Mouse (Mus musculus) thymus, postnatal 0 days (tissue): ENCODE measurements around the gene Parp2. TPM values are rescaled to one million over a fixed set of nuclear protein-coding genes. Genes with fewer than 3 reads are reported as not detected.
"Not testable (repeated sequence)": the region's sequence is repeated elsewhere in the genome, so short reads cannot be mapped to it uniquely, and the experiment has no call there.

Experiments used
- DNase-seq: peaks from one replicate; pipeline ENCODE4 v3.0.0-alpha.2; 2015; ENCODE audit warnings: low spot score
- polyA plus RNA-seq: library from polyadenylated mRNA; unstranded; fragments of >200 nt; fragmentation: Nextera tagmentation; extraction: Ambion mirVana; gene quantifications from 2 replicates; pipeline ENCODE4 v1.2.1, GENCODE M21; 2015

Parp2 gene
- polyA plus RNA-seq, result 54.8 and 58.9 TPM in 2 replicates

DNA sequence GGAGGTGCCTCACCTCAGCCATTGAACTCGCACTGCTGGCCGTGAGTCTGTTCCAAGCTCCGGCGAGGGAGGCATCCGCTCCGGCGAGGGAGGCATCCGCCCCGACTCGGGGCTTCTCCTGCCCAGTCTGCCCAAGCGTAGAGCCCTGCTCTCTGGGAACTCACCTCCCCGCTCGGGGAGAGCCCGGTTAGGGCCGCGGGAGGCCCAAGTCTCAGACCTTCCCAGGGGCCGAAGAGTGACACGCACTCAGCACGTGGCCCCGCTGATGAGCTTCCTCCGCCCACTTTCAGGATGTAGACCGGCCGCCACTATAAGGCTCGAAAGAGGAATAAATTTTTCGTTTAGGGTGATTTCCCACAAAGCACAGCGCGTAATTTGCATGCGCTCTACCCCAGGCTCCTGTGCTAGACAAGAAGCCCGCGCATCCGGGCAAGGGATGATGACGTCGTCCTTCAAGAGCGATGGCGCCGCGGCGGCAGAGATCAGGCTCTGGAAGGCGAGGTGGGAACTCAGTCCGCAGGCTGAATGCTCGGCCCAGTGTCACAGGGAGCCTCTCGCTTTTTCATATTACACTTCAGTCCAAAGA lies at the start of gene Parp2, which contains the start of gene Ccnb1ip1:
Parp2 (plus strand) TSS at position 355 of the 586 bp plus-strand sequence.
Ccnb1ip1 (minus strand) TSS at position 246 of the 586 bp plus-strand sequence.
- peak; percentile 98 for DNase-seq

DNA sequence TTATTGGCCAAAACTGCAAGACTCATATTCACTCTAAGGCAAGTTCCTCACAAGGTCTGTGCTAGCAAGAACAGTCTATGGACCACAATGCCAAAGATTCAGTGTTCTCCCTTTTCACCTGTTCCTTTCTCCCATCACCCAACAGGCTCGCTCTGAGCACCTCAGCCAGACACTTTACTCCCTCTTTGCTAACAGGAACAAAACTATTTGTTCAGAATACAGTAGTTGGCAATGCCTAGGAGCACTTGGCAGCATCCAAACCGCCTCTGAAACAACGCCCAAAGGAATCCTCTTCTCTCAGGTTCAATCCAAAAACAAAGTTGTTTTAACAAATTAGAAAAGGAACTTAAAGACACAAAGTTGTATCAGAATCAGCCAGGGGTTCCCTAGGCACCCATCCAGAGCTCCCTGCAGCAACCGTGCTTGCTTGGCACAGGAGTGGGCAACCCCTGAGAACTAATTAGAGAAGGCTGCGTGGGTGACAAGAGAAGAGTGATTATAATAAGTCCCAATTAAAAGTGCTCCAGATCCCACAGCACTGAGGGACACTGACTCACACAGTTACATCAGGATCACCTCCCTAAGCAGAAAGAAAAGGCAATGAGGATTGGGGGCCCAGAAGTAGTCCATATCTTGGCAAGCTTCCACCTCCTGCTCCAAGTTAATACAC lies 49.1 kb upstream of the Parp2 start:
- no peak for DNase-seq

DNA sequence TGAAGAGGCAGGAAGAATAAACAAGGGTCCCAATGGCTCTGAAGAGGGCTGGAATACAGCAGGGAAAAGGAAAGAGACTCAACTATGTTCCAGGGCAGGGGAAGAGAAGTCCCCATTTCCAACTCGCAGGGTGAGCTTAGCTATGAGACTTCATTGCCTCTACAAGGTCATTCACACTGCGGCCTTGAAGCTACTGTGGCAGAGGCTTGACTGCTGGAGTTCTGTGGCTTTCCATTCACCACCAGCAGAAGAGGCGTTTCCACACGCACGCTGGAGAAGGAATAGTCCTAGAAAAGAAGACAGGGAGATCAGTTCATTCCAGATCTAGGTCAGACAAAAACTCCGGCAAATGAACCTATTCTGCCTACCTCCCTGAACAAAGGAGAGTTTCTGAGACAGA lies 41.9 kb upstream of the Parp2 start:
- no peak for DNase-seq

- no peak for DNase-seq
Observed at GRCm38 (mm10) chr14:50771342-50771741, 36.3 kb upstream of the Parp2 start.

GRCm38 (mm10) chr14:50782166-50782565 lies 25.5 kb upstream of the Parp2 start:
- DNase-seq, result no peak

DNA sequence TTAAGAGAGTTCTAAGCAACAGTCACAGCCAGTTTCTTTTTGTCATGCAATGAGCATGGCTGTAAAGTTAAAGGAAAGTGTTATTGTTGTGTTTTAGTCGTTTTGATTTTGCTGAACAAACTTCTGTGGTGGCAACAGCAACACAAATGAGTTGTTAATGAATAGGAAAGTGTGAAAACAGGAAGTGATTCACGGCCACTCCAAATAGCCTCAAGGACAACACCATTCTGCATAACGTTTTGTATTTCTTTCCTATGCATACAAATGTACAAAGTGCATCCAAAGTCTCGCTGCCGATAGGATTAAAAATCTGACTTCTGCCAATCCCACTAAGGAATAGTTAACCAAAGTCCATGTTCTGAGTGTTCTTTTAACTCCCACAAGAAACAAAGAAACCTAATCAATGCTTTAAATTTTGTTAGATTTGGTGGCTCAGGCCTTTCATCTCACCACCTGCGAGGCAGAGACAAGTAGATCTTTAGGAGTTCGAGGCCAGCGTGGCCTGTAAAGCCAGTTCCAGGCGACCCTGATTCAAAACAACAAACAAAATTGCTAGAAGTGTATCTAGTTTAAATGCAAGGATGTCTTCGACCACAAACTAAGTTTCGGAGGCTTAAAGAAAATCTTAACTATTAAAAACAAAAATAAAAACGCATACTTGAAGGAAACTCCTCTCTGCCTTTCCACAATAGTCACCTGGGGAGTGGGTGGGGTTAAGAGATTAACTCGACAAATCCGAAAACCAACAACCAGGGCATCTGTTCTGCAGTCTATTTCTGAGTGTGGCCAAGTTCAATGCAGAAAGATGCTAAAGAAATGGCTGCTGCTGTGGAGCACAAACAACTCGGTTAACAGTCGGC lies 23.0 kb upstream of the Parp2 start:
- no peak for DNase-seq

- DNase-seq, result peak; percentile 95
Observed at GRCm38 (mm10) chr14:50785251-50785637, 22.4 kb upstream of the Parp2 start, which contains the start of gene Ttc5. Gene Ttc5 (minus strand): TSS chr14:50785519.

- no peak for DNase-seq
Observed at GRCm38 (mm10) chr14:50788157-50788556, 19.5 kb upstream of the Parp2 start.

DNA sequence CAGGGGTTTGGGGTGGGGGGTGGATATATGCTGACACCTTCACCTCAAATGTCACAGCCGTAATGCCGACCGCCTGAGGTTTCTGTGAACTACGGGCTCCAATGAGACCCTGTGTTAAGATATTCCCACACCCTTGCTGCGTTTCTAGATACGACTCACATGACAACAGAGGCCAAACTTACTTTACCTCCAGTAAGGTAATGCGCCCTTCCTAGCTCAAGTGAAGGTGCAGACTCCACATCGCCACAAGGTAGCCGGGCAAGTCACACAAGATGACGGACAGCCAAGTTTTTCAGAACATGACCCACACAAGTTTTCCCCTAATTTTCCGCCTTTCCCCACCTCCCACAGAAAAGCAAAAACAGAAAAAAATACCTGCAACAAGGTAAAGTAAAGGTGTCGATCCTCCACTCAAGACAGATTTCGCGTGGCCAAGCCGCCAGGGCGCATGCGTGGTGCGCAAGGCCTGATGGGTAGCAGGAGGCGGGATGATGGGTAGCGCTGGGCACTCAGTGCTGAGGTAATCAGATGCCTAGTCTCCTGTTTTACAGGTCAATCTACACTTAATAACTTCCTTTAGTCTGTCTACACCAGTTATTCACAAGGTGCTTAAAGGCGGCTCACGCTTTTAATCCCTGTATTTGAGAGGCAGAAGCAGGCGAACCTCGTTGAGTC lies 12.2 kb upstream of the Parp2 start:
- DNase-seq, result no peak

DNA sequence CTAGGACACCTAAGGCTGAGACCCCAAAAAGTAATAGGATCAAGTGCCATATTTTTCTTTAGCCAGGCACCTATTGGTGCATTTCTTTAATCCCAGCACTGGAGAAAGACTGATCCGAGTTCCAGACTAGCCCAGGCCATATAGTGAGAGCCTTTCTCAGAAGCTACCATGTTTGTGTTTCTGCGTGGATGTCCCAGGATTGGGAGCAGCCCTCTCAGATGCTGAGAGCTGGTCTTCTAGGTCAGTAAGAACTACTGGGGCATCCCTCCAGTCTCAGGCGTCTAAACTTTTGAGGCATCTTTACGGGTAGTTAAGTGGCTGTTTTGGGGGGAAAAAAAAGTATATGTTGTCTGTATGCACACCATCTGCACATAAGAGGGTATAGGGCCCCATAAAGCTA lies 11.7 kb upstream of the Parp2 start:
- no peak for DNase-seq

DNA sequence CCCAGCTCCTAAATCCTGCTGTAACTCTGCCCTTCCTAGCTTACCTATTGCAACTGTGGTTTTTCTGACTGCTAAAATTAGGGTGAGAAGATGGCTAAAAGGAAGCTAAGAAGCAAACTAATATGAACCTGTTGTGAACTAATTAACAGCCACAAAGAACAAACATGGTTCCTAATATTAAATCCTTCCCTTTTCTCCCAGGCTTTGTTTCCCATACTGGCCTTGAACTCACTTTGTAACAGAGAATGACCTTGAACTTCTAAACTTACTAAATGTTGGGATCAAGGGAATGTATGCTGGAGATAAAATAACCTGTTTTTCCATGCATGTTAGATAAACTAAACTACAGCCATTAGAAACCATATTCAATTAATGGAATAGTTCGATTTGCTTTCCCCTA lies 11.2 kb upstream of the Parp2 start:
- no peak for DNase-seq

- DNase-seq, result peak; percentile 52
Observed at GRCm38 (mm10) chr14:50798512-50798911, 9.1 kb upstream of the Parp2 start.

GRCm38 (mm10) chr14:50799502-50800259 lies 8.0 kb upstream of the Parp2 start:
- peak; percentile 73 for DNase-seq

DNA sequence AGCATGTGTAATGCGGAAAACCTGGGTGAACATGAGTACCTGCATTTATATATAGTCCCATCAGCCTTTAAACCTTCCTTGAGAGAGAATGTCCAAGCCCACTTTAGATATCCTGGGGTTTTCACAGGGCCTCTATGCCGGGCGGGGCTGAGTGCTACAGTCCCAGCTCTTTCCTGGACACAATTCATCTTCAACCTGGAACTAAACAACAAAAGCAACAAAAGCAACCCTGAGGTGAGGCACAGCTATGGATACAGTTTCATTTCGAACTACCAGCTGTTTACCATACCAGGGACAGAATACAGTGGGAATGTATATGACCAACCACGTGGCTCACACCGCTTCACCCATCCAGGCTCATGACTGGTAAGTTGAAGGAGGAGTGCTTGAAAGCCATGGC lies 5.2 kb upstream of the Parp2 start:
- no peak for DNase-seq

GRCm38 (mm10) chr14:50802843-50803562 lies 4.6 kb upstream of the Parp2 start:
- peak; percentile 17 for DNase-seq

GRCm38 (mm10) chr14:50804683-50805082 lies 3.0 kb upstream of the Parp2 start:
- DNase-seq, result no peak

- not testable (repeated sequence) for DNase-seq
Observed at GRCm38 (mm10) chr14:50806469-50806868, 1.2 kb upstream of the Parp2 start.

GRCm38 (mm10) chr14:50813060-50813459 lies 5.4 kb downstream of the Parp2 start:
- no peak for DNase-seq

- peak; percentile 27 for DNase-seq
Observed at GRCm38 (mm10) chr14:50823240-50823639, 15.6 kb downstream of the Parp2 start.

DNA sequence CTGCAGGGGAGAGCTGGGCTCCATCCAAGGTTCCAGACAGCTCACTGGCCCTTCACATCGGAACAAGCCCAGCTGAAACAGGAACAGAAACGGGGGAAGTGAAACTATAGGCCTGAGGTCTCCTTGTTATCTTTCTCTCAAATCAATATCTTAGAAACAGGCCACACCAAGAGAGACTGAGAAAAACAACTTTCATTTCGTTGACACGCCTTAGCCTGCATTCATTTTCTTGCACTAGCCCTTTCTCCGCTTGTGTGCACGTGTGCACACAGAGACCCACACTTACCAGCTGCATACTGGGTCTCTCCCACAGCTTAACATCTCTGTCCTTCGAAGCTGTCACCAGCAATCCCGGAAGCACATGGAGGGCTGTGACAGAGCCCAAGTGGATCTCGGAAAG lies 16.6 kb downstream of the Parp2 start:
- DNase-seq, result peak; percentile 23
